Mouse (Mus musculus): Measurements from ENCODE around the gene 1810043G02Rik. TPM values are rescaled to one million over a fixed set of nuclear protein-coding genes. Genes with fewer than 3 reads are reported as not detected.
"Not testable (repeated sequence)": the region's sequence is repeated elsewhere in the genome, so short reads cannot be mapped to it uniquely, and the experiment has no call there.

The 1810043G02Rik gene
- polyA plus RNA-seq, 1 experiment from 2014 or later: 38.5 TPM

- ATAC-seq (no peak), DNase-seq (ENCODE audit: low read depth, low spot score) (no peak)
- TF ChIP-seq CTCF (IDR thresholded peaks at IDR 0.05): no peak
- CTCF ChIA-PET: interaction anchor here (0.9 to 1.0 kb wide), 2 partner anchors 17 to 30 kb away, joined by 3 read pairs; no protein-coding TSS in a partner anchor
- in situ Hi-C loops (cut with MboI; ENCODE audit: low pct_unique_long_range_greater_than_20kb): no loop called here
- no peaks in the 10 kb centered on the region for H3K27me3 ChIP-seq
- POLR2A ChIA-PET: no interaction called here
These were observed 37.2 kb downstream of the 1810043G02Rik start for GRCm38 (mm10) chr10:78015489-78015888.

- no peaks in the 10 kb centered on the region for H3K27me3 ChIP-seq
- no peak for DNase-seq (ENCODE audit: low read depth, low spot score)
- ChIA-PET CTCF (interaction anchor here (0.9 to 3.8 kb wide), 3 partner anchors 11 to 146 kb away, joined by 3 to 41 read pairs (median 4); no protein-coding TSS in a partner anchor), POLR2A (interaction anchor here (1.0 kb wide), 1 partner anchor 32 kb away, joined by 4 read pairs; no protein-coding TSS in a partner anchor)
- no peak for TF ChIP-seq CTCF (IDR thresholded peaks at IDR 0.05)
- in situ Hi-C loops (cut with MboI; ENCODE audit: low pct_unique_long_range_greater_than_20kb): no loop called here
- ATAC-seq: no peak
These were observed 38.0 kb downstream of the 1810043G02Rik start for GRCm38 (mm10) chr10:78016366-78016765.

GRCm38 (mm10) chr10:78018797-78019203 is 40.5 kb downstream of the 1810043G02Rik start:
- ATAC-seq (peak; percentile 82), DNase-seq (ENCODE audit: low read depth, low spot score) (peak; percentile 13)
- H3K27me3 ChIP-seq: no peaks in the 10 kb centered on the region

GRCm38 (mm10) chr10:78019291-78019690 is 41.0 kb downstream of the 1810043G02Rik start:
- ATAC-seq: no peak
- POLR2A ChIA-PET: interaction anchor here (1.1 to 1.6 kb wide), 3 partner anchors 10 to 203 kb away, joined by 4 to 8 read pairs (median 4); partner anchors contain the start of gene Pfkl
- no peak for TF ChIP-seq CTCF (IDR thresholded peaks at IDR 0.05)
- H3K27me3 ChIP-seq: no peaks in the 10 kb centered on the region
- in situ Hi-C loops (cut with MboI; ENCODE audit: low pct_unique_long_range_greater_than_20kb): no loop called here
- CTCF ChIA-PET: interaction anchor here (0.6 to 3.8 kb wide), 14 partner anchors 9 to 144 kb away, joined by 3 to 41 read pairs (median 5); partner anchors contain the start of genes Icosl and Pfkl
- no peak for DNase-seq (ENCODE audit: low read depth, low spot score)

More at GRCm38 (mm10) chr10:78018797-78019203, 40.5 kb downstream of the 1810043G02Rik start:
- ChIA-PET POLR2A (interaction anchor here (1.1 to 1.6 kb wide), 3 partner anchors 9 to 204 kb away, joined by 4 to 8 read pairs (median 4); partner anchors contain the start of gene Pfkl), CTCF (interaction anchor here (0.6 to 3.8 kb wide), 14 partner anchors 8 to 144 kb away, joined by 3 to 41 read pairs (median 5); partner anchors contain the start of genes Icosl and Pfkl)
- in situ Hi-C loops (cut with MboI; ENCODE audit: low pct_unique_long_range_greater_than_20kb): no loop called here
- no peak for TF ChIP-seq CTCF (IDR thresholded peaks at IDR 0.05)

- DNase-seq (ENCODE audit: low read depth, low spot score); in situ Hi-C loops (cut with MboI; ENCODE audit: low pct_unique_long_range_greater_than_20kb); ATAC-seq; H3K27me3 ChIP-seq: not testable (repeated sequence)
- POLR2A ChIA-PET: interaction anchor here (1.4 kb wide), 1 partner anchor 151 kb away, joined by 4 read pairs; no protein-coding TSS in a partner anchor
- CTCF ChIA-PET: interaction anchor here (1.2 to 3.8 kb wide), 4 partner anchors 8 to 143 kb away, joined by 4 to 41 read pairs (median 16); partner anchors contain the start of gene Icosl
These were observed 41.7 kb downstream of the 1810043G02Rik start for GRCm38 (mm10) chr10:78019984-78020383.

GRCm38 (mm10) chr10:78025453-78025852 is 47.1 kb downstream of the 1810043G02Rik start:
- POLR2A ChIA-PET; H3K27me3 ChIP-seq; ATAC-seq; DNase-seq (ENCODE audit: low read depth, low spot score): not testable (repeated sequence)
- in situ Hi-C loops (cut with MboI; ENCODE audit: low pct_unique_long_range_greater_than_20kb): loop anchor here (25.0 kb wide), 1 partner anchor 362 kb away; no protein-coding TSS in a partner anchor
- TF ChIP-seq CTCF (IDR thresholded peaks at IDR 0.05): peak; percentile 60
- CTCF ChIA-PET: interaction anchor here (2.4 kb wide), 1 partner anchor 41 kb away, joined by 9 read pairs; no protein-coding TSS in a partner anchor

GRCm38 (mm10) chr10:78028129-78028528 is 49.8 kb downstream of the 1810043G02Rik start:
- in situ Hi-C loops (cut with MboI; ENCODE audit: low pct_unique_long_range_greater_than_20kb): loop anchor here (25.0 kb wide), 1 partner anchor 359 kb away; no protein-coding TSS in a partner anchor
- no peaks in the 10 kb centered on the region for H3K27me3 ChIP-seq
- ChIA-PET POLR2A (no interaction called here), CTCF (interaction anchor here (0.7 to 3.8 kb wide), 10 partner anchors 9 to 136 kb away, joined by 3 to 33 read pairs (median 7); partner anchors contain the start of gene Pfkl)
- TF ChIP-seq CTCF (IDR thresholded peaks at IDR 0.05): peak; percentile 85
- DNase-seq (ENCODE audit: low read depth, low spot score): peak; percentile 13
- ATAC-seq: peak; percentile 60

GRCm38 (mm10) chr10:78029080-78029479 is 50.8 kb downstream of the 1810043G02Rik start:
- in situ Hi-C loops (cut with MboI; ENCODE audit: low pct_unique_long_range_greater_than_20kb): loop anchor here (25.0 kb wide), 1 partner anchor 358 kb away; no protein-coding TSS in a partner anchor
- POLR2A ChIA-PET: no interaction called here
- DNase-seq (ENCODE audit: low read depth, low spot score): no peak
- no peak for TF ChIP-seq CTCF (IDR thresholded peaks at IDR 0.05)
- no peaks in the 10 kb centered on the region for H3K27me3 ChIP-seq
- CTCF ChIA-PET: interaction anchor here (1.0 to 3.8 kb wide), 5 partner anchors 9 to 135 kb away, joined by 5 to 33 read pairs (median 17); no protein-coding TSS in a partner anchor
- ATAC-seq: no peak

- ATAC-seq (no peak), DNase-seq (ENCODE audit: low read depth, low spot score) (no peak)
- peaks cover 4% of the 10 kb centered on the region for H3K27me3 ChIP-seq
- POLR2A ChIA-PET: no interaction called here
- TF ChIP-seq CTCF (IDR thresholded peaks at IDR 0.05): no peak
- in situ Hi-C loops (cut with MboI; ENCODE audit: low pct_unique_long_range_greater_than_20kb): loop anchor here (5.0 to 25.0 kb wide), 2 partner anchors 130 to 355 kb away; no protein-coding TSS in a partner anchor
- CTCF ChIA-PET: no interaction called here
These were observed 53.7 kb downstream of the 1810043G02Rik start for GRCm38 (mm10) chr10:78031987-78032386.

Other genes starting within 250 kb of the 1810043G02Rik start
- gene Gm18596, start 235.9 kb upstream of the 1810043G02Rik start, polyA plus RNA-seq (2021): not detected
- gene Gm9736, start 227.2 kb upstream of the 1810043G02Rik start, polyA plus RNA-seq (2021): not detected
- gene Gm3233, start 218.8 kb upstream of the 1810043G02Rik start, polyA plus RNA-seq (2021): not detected
- not detected for gene Gm3238, start 207.2 kb upstream of the 1810043G02Rik start, polyA plus RNA-seq (2021)
- not detected for gene Gm7138, start 201.6 kb upstream of the 1810043G02Rik start, polyA plus RNA-seq (2021)
- gene Gm3250, start 196.0 kb upstream of the 1810043G02Rik start, polyA plus RNA-seq (2021): not detected
- not detected for gene Gm7137, start 190.3 kb upstream of the 1810043G02Rik start, polyA plus RNA-seq (2021)
- not detected for gene Gm9639, start 183.4 kb upstream of the 1810043G02Rik start, polyA plus RNA-seq (2021)
- not detected for gene Gm19668, start 179.4 kb upstream of the 1810043G02Rik start, polyA plus RNA-seq (2021)
- not detected for gene Gm9507, start 166.7 kb upstream of the 1810043G02Rik start, polyA plus RNA-seq (2021)
- gene Gm2696, start 163.8 kb upstream of the 1810043G02Rik start, polyA plus RNA-seq (2021): not detected
- not detected for gene Krtap10-4, start 151.4 kb upstream of the 1810043G02Rik start, polyA plus RNA-seq (2021)
- gene Krtap10-10, start 142.6 kb upstream of the 1810043G02Rik start, polyA plus RNA-seq (2021): not detected
- gene Gm36176, start 131.7 kb upstream of the 1810043G02Rik start, polyA plus RNA-seq (2021): not detected
- gene Gm10318, start 125.7 kb upstream of the 1810043G02Rik start, polyA plus RNA-seq (2021): not detected
- gene Gm3285, start 116.5 kb upstream of the 1810043G02Rik start, polyA plus RNA-seq (2021): not detected
- 0.01 TPM for gene Lrrc3, start 76.0 kb upstream of the 1810043G02Rik start, polyA plus RNA-seq (2021)
- gene Trpm2, start 8.0 kb upstream of the 1810043G02Rik start, polyA plus RNA-seq (2021): 0.21 TPM
- 131 TPM for gene Pfkl, start 31.6 kb downstream of the 1810043G02Rik start, polyA plus RNA-seq (2021)
- 0.26 TPM for gene Dnmt3l, start 63.4 kb downstream of the 1810043G02Rik start, polyA plus RNA-seq (2021)
- 0.13 TPM for gene Aire, start 65.1 kb downstream of the 1810043G02Rik start, polyA plus RNA-seq (2021)
- 3.7 TPM for gene Icosl, start 90.8 kb downstream of the 1810043G02Rik start, polyA plus RNA-seq (2021)
- gene D10Jhu81e, start 191.3 kb downstream of the 1810043G02Rik start, polyA plus RNA-seq (2021): 88.8 TPM
- gene Pwp2, start 206.6 kb downstream of the 1810043G02Rik start, polyA plus RNA-seq (2021): 19.7 TPM

Data from Patski (cell line).